Mouse (Mus musculus) midbrain, embryonic 11.5 days (tissue): ENCODE results near the gene Cyp27b1. TPM values are rescaled to one million over a fixed set of nuclear protein-coding genes. Genes with fewer than 3 reads are reported as not detected.

Source experiments
- ATAC-seq: fragments of 200-750 bp; cut with Nextera tagmentation; 2 replicates; pipeline ENCODE4 v1.8.0; 2017; ENCODE audit warnings: moderate TSS enrichment, moderate library complexity; ENCODE audit not compliant: low FRiP score
- DNase-seq: peaks from one replicate; pipeline ENCODE4 v3.0.0; 2015; ENCODE audit warnings: low spot score; ENCODE audit errors: missing footprints
- H3K27ac ChIP-seq: fragments of 300-500 bp; sonication (generic); 2 replicates; pipeline ENCODE4 v1.5.1; 2014; ENCODE audit warnings: low read depth, low read length
- H3K27me3 ChIP-seq: fragments of 300-500 bp; sonication (generic); 2 replicates; pipeline ENCODE4 v1.6.1; 2014; ENCODE audit warnings: mild to moderate bottlenecking, low read length, moderate library complexity, mixed read lengths; ENCODE audit not compliant: control insufficient read depth, insufficient read depth
- H3K36me3 ChIP-seq: fragments of 300-500 bp; sonication (generic); 2 replicates; pipeline ENCODE4 v1.6.1; 2014; ENCODE audit warnings: mild to moderate bottlenecking, low read length, moderate library complexity, mixed read lengths; ENCODE audit not compliant: control insufficient read depth, insufficient read depth
- H3K4me1 ChIP-seq: fragments of 300-500 bp; sonication (generic); 2 replicates; pipeline ENCODE4 v1.6.1; 2014; ENCODE audit warnings: low read length; ENCODE audit not compliant: control insufficient read depth, insufficient read depth
- H3K4me2 ChIP-seq: fragments of 300-500 bp; sonication (generic); 2 replicates; pipeline ENCODE4 v1.6.1; 2014; ENCODE audit warnings: mild to moderate bottlenecking, moderate library complexity
- H3K4me3 ChIP-seq: fragments of 300-500 bp; sonication (generic); 2 replicates; pipeline ENCODE4 v1.5.1; 2014; ENCODE audit warnings: low read depth, low read length
- H3K9ac ChIP-seq: fragments of 300-500 bp; sonication (generic); 2 replicates; pipeline ENCODE4 v1.6.1; 2014; ENCODE audit warnings: low read length
- H3K9me3 ChIP-seq: fragments of 300-500 bp; sonication (generic); 2 replicates; pipeline ENCODE4 v1.6.1; 2016; ENCODE audit warnings: low read length; ENCODE audit not compliant: control insufficient read depth
- WGBS: fragments of 180-500 bp; shearing (Covaris S2); extraction: QIAGEN DNeasy Blood & Tissue Kit; methylation state at CpG from one replicate; pipeline ENCODE4 v1.1.7; 2014; 5-methylcytosine and 5-hydroxymethylcytosine counted together
- polyA plus RNA-seq: library from polyadenylated mRNA; unstranded; fragments of >200 nt; fragmentation: Nextera tagmentation; extraction: Ambion mirVana; gene quantifications from 2 replicates; pipeline ENCODE4 v1.2.1, GENCODE M21; 2014

The Cyp27b1 gene
- polyA plus RNA-seq, 1 experiment from 2014 or later: not detected

- H3K4me2 ChIP-seq: no peak overlapping the region
- 81% methylated on average over 16 of the region's 16 CpGs for WGBS
These were observed 29.6 kb upstream of the Cyp27b1 start for GRCm38 (mm10) chr10:127018422-127018821.

GRCm38 (mm10) chr10:127030336-127031296, 17.4 kb upstream of the Cyp27b1 start, which contains the start of gene Tsfm:
TSS of gene Tsfm (minus strand) at chr10:127030840.
- Histone ChIP-seq H3K4me2 (peak within 1 kb of the TSS; percentile 69), H3K27ac (peak within 1 kb of the TSS; percentile 65), H3K4me1 (peaks cover 4% of the 10 kb centered on the region; the same call in 1 of the 2 replicates), H3K4me3 (peak within 1 kb of the TSS; percentile 88), H3K36me3 (peaks cover 16% of the 10 kb centered on the region), H3K9ac (peak within 1 kb of the TSS; percentile 96), H3K9me3 (no peaks in the 10 kb centered on the region), H3K27me3 (no peaks in the 10 kb centered on the region)
- 6% methylated on average over 56 of the region's 56 CpGs for WGBS
- DNase-seq (peak; percentile 99), ATAC-seq (peak; percentile 91)

More at GRCm38 (mm10) chr10:127018422-127018821, 29.6 kb upstream of the Cyp27b1 start:
- Histone ChIP-seq H3K4me3 (no peak overlapping the region), H3K27me3 (no peaks in the 10 kb centered on the region), H3K27ac (no peak overlapping the region), H3K4me1 (no peaks in the 10 kb centered on the region), H3K9me3 (no peaks in the 10 kb centered on the region), H3K36me3 (no peaks in the 10 kb centered on the region; the same call in none of the 2 replicates), H3K9ac (no peak overlapping the region)
- ATAC-seq (no peak), DNase-seq (peak; percentile 41)

GRCm38 (mm10) chr10:127033301-127033741, 14.7 kb upstream of the Cyp27b1 start:
- 81% methylated on average over 8 of the region's 8 CpGs for WGBS
- Histone ChIP-seq H3K9ac (no peak overlapping the region), H3K27ac (no peak overlapping the region), H3K9me3 (no peaks in the 10 kb centered on the region), H3K27me3 (no peaks in the 10 kb centered on the region), H3K4me2 (no peak overlapping the region), H3K36me3 (peaks cover 2% of the 10 kb centered on the region), H3K4me3 (no peak overlapping the region), H3K4me1 (peaks cover 4% of the 10 kb centered on the region; the same call in 1 of the 2 replicates)
- ATAC-seq (no peak), DNase-seq (peak; percentile 57)

- Histone ChIP-seq H3K27me3 (no peaks in the 10 kb centered on the region), H3K36me3 (no peaks in the 10 kb centered on the region), H3K27ac (no peak overlapping the region), H3K9me3 (no peaks in the 10 kb centered on the region), H3K4me3 (no peak overlapping the region), H3K9ac (no peak overlapping the region), H3K4me1 (no peaks in the 10 kb centered on the region), H3K4me2 (no peak overlapping the region)
- 82% methylated on average over 12 of the region's 12 CpGs for WGBS
- DNase-seq (no peak), ATAC-seq (no peak)
These were observed 11.8 kb upstream of the Cyp27b1 start for GRCm38 (mm10) chr10:127036273-127036672.

GRCm38 (mm10) chr10:127037641-127038040, 10.4 kb upstream of the Cyp27b1 start:
- H3K9me3 ChIP-seq: no peaks in the 10 kb centered on the region
- H3K9ac ChIP-seq: no peak overlapping the region
- no peak overlapping the region for H3K4me3 ChIP-seq
- no peak overlapping the region for H3K27ac ChIP-seq
- WGBS: 79% methylated on average over 12 of the region's 12 CpGs
- H3K4me2 ChIP-seq: no peak overlapping the region
- H3K27me3 ChIP-seq: no peaks in the 10 kb centered on the region
- H3K4me1 ChIP-seq: peaks cover 5% of the 10 kb centered on the region
- DNase-seq (peak; percentile 8), ATAC-seq (no peak)
- H3K36me3 ChIP-seq: no peaks in the 10 kb centered on the region

- H3K9me3 ChIP-seq: no peaks in the 10 kb centered on the region
These were observed 7.4 kb upstream of the Cyp27b1 start for GRCm38 (mm10) chr10:127040569-127041214.

GRCm38 (mm10) chr10:127041274-127041766, 6.7 kb upstream of the Cyp27b1 start, which contains the start of the genes Mettl1 and Eef1akmt3:
TSS of gene Mettl1 (plus strand) at chr10:127041414.
TSS of gene Eef1akmt3 (minus strand) at chr10:127041513.
- H3K4me3 ChIP-seq: peak within 1 kb of the TSS; percentile 82
- peaks cover 6% of the 10 kb centered on the region for H3K4me1 ChIP-seq
- H3K27ac ChIP-seq: no peak within 1 kb of the TSS
- peak within 1 kb of the TSS; percentile 71 for H3K9ac ChIP-seq
- H3K36me3 ChIP-seq: no peaks in the 10 kb centered on the region
- DNase-seq (no peak), ATAC-seq (peak; percentile 80)
- no peaks in the 10 kb centered on the region for H3K27me3 ChIP-seq
- H3K9me3 ChIP-seq: no peaks in the 10 kb centered on the region
- H3K4me2 ChIP-seq: peak within 1 kb of the TSS; percentile 99
- WGBS: under 1% methylated on average over 28 of the region's 28 CpGs

More at GRCm38 (mm10) chr10:127040569-127041214, 7.4 kb upstream of the Cyp27b1 start:
- DNase-seq (no peak), ATAC-seq (0 out of 2 replicates have a peak, but pooled peaks have one; percentile 2)
- H3K36me3 ChIP-seq: no peaks in the 10 kb centered on the region
- peak overlapping the region; percentile 82 for H3K4me3 ChIP-seq
- H3K27me3 ChIP-seq: no peaks in the 10 kb centered on the region
- H3K27ac ChIP-seq: no peak overlapping the region
- peak overlapping the region; percentile 71 for H3K9ac ChIP-seq
- under 1% methylated on average over 20 of the region's 20 CpGs for WGBS
- H3K4me2 ChIP-seq: peak overlapping the region; percentile 99
- peaks cover 6% of the 10 kb centered on the region for H3K4me1 ChIP-seq

- Histone ChIP-seq H3K27ac (no peak overlapping the region), H3K36me3 (no peaks in the 10 kb centered on the region), H3K9ac (peak overlapping the region; percentile 71), H3K4me2 (peak overlapping the region; percentile 99), H3K4me1 (peaks cover 6% of the 10 kb centered on the region), H3K27me3 (no peaks in the 10 kb centered on the region), H3K4me3 (peak overlapping the region; percentile 82), H3K9me3 (no peaks in the 10 kb centered on the region)
- DNase-seq: peak; percentile 100
- under 1% methylated on average over 44 of the region's 44 CpGs for WGBS
- peak; percentile 89 for ATAC-seq
These were observed 6.2 kb upstream of the Cyp27b1 start for GRCm38 (mm10) chr10:127041774-127042338.
